Mouse (Mus musculus): ENCODE results near the gene Spag9. TPM values are rescaled to one million over a fixed set of nuclear protein-coding genes. Genes with fewer than 3 reads are reported as not detected.
A peak's percentile ranks its signal among the peaks of the same experiment; 100 is the strongest.

Gene Spag9
- polyA plus RNA-seq, 1 experiment from 2014 or later: 51.8 TPM

DNA sequence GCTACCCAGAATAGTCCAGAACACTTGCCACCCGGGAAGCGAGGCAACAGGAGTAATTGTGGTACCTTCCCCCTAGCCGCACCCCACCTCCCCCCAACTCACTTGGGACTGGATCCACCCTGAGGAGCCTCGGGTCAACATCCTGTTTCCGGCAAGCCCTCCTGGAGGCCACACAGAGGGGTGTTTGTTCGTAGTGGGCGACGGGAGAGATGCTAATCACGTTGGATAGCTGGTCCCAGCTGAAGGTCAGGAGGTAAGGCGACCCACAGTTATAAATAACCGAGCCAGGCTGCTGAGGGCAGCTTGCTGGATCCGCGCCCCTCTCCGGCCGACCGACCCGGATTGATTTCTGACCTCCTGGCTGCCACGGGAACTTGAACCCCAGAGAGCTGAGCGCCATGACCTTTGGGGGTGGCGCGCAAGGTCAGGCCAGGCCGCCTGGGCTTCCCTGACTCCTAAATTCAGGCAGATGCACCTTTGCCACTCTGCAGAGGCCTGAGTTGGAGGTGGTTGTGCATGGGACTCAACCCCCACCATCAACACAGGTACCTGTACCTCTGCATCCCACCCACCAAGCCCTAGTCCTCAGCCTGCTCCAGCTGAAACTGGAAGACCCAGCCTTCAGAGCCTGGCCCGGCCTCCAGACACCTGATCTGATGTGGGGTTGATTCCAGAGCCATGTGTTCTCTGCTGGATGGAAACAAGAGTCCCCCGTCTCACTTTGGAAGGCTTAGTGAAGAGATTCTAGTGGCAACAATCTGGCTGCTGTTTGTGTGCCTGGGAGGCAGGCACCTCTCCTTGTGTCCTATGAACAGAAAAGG lies 142.7 kb downstream of the Spag9 start:
- 93% methylated on average over 24 of the region's 24 CpGs for WGBS (ENCODE audit: missing documents)
- H3K27ac ChIP-seq: no peak overlapping the region

DNA sequence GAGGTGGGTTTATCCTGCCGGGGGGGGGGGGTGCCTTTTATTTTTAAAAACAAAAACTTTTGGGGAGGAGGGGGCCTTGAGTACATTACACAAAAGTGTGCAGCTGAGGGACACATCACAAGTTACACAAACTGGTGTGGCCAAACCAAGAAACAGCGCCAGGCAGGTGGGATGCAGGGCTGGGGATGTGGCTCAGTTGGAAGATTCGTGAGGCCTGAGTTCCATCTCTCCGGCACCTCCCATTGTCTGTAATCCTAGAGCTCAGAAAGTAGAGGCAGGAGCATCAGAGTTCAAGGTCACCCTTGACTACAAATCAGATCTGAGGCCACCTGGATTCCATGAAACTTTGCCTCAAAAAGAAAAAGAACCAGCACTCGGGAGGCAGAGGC lies 143.3 kb downstream of the Spag9 start:
- 100% methylated on average over 5 of the region's 5 CpGs for WGBS (ENCODE audit: missing documents)
- H3K36me3 ChIP-seq (ENCODE audit: inconsistent target): no peaks in the 10 kb centered on the region
- no peak overlapping the region for H3K27ac ChIP-seq
- H3K79me2 ChIP-seq (ENCODE audit: inconsistent target): no peaks in the 10 kb centered on the region
- H3K4me3 ChIP-seq (ENCODE audit: inconsistent target): no peak overlapping the region

More for the DNA sequence above, 142.7 kb downstream of the Spag9 start:
- Histone ChIP-seq H3K36me3 (ENCODE audit: inconsistent target) (no peaks in the 10 kb centered on the region), H3K4me3 (ENCODE audit: inconsistent target) (no peak overlapping the region), H3K79me2 (ENCODE audit: inconsistent target) (no peaks in the 10 kb centered on the region)

DNA sequence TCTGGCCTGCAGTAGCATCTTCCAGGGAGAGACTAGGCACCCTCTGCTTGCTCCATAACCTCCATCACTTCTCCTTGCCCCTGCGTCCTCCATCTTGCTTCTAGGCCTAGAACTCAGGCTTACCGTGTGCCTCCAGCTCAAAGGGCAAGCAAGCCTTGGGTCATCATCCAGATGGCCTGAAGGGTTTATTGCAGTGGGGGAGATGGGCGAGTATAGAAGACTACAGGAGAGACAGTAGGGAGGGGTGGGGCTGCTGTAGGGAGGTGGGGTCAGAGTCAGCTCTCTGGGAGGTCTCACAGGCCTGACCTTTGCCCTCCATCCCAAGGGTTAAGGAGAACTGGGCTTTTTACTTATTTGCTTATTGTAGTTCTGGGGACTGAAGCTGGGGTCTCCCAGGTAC lies 144.6 kb downstream of the Spag9 start:
- H3K36me3 ChIP-seq (ENCODE audit: inconsistent target): no peaks in the 10 kb centered on the region
- no peaks in the 10 kb centered on the region for H3K79me2 ChIP-seq (ENCODE audit: inconsistent target)
- H3K4me3 ChIP-seq (ENCODE audit: inconsistent target): no peak overlapping the region
- 98% methylated on average over 3 of the region's 3 CpGs for WGBS (ENCODE audit: missing documents)
- H3K27ac ChIP-seq: no peak overlapping the region

DNA sequence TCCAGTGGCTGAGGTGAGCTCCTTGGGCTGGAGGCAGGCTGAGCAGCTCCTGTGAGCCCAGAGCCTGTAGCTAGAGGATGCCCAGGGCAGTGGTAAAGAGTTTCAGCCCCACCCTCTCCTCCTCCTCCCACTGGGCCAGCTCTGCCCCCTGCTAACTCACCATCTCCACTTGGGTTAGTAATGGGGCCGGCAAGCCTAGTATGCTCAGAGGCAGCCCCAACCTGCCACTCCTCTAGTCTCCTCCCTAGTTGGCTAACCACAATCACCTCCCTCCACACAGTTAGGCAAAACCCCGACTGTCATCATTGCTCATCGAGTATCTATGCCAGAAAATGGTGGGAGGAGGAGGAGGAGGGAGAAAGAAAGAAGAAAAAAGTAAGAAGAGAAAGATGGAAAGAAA lies 145.7 kb downstream of the Spag9 start:
- Histone ChIP-seq H3K4me3 (ENCODE audit: inconsistent target) (no peak overlapping the region), H3K79me2 (ENCODE audit: inconsistent target) (no peaks in the 10 kb centered on the region), H3K36me3 (ENCODE audit: inconsistent target) (no peaks in the 10 kb centered on the region), H3K27ac (no peak overlapping the region)
- WGBS (ENCODE audit: missing documents): 33% methylated on average over 3 of the region's 3 CpGs

DNA sequence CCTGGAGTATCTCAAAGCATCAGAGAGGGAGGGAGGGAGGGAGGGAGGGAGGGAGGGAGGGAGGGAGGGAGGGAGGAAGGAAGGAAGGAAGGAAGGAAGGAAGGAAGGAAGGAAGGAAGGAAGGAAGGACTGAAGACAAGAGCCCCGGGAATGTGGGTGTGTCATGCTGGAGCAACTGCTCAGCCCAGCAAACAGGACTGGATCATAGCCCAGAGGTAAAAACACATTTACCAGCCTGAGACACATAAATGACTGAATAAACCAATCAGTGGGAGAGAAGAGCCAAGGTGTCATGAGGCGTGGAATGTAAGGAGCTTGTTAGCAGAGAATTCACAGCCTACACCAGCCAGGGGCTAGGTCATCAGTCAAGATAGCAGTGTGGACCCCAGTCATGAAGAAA lies 147.4 kb downstream of the Spag9 start:
- no peaks in the 10 kb centered on the region for H3K36me3 ChIP-seq (ENCODE audit: inconsistent target)
- H3K79me2 ChIP-seq (ENCODE audit: inconsistent target): no peaks in the 10 kb centered on the region
- H3K27ac ChIP-seq: no peak overlapping the region
- H3K4me3 ChIP-seq (ENCODE audit: inconsistent target): no peak overlapping the region
- 50% methylated on average over 2 of the region's 2 CpGs for WGBS (ENCODE audit: missing documents)

DNA sequence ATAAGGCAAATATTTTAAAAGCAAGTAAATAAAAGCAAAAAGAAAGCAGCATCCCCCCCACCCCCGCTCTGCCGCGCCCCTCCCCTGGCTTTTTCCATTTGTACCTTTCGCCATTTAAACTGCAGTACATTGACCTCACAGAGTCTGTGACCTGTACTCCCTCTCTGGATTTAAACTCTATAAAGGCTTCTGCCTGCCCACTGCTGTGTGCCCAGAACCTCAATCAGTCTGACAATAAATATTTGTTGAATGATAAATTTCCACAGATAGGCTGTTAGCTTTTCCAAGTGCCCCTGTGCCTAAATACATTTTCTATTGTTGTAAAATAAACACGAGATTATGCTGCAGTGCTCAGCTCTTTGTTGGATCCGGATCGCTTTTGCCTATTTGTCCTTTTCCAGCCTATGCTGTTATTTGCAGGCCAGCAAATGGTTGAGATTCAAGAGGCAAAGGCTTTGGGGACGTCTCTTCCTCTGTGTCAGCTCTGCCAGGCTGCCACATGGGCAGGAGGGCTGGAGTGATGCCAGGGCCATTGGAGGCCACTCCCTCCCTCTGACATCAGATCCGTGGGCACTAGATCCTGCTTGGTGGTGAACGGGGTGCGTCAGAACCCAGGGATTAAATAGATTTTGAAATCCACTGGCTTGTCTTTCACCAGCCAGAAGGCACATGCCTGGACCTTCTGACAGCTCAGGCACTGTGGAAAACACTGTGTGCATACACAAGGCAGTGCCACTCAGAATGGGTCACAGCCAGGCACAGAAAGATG lies 149.1 kb downstream of the Spag9 start:
- Histone ChIP-seq H3K4me3 (ENCODE audit: inconsistent target) (no peak overlapping the region), H3K79me2 (ENCODE audit: inconsistent target) (no peaks in the 10 kb centered on the region), H3K36me3 (ENCODE audit: inconsistent target) (no peaks in the 10 kb centered on the region), H3K27ac (peak overlapping the region; percentile 34; the same call in 1 of the 2 replicates)
- 54% methylated on average over 11 of the region's 11 CpGs for WGBS (ENCODE audit: missing documents)

DNA sequence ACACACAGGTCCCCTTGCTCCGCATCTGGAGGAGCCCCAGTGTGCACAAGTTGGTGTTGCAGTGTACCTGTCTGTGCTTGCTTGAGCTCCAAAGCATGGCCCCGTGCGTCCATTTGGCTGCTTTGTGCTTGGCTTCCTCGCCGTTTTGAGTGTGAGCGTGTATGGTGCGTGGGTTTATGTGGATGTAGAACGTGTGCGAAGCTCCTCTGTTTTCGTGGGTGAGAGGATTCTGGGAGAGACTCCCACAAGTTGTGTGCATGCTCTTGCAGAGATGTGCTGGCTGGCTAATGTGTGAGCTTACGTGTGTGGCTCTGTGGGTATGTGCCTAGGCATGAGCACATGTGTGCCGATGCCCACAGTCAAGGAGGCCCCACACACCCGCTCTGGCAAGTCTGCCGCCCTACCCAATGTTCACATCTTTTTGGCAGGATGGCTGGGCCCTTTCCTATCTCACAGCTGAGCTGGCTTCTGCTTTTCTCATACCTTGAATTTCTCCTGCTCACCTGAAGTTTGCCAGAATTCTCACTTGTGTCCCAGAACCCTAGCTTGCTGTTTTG lies 150.2 kb downstream of the Spag9 start:
- 92% methylated on average over 14 of the region's 14 CpGs for WGBS (ENCODE audit: missing documents)
- H3K27ac ChIP-seq: no peak overlapping the region
- H3K4me3 ChIP-seq (ENCODE audit: inconsistent target): no peak overlapping the region
- no peaks in the 10 kb centered on the region for H3K36me3 ChIP-seq (ENCODE audit: inconsistent target)
- no peaks in the 10 kb centered on the region for H3K79me2 ChIP-seq (ENCODE audit: inconsistent target)

DNA sequence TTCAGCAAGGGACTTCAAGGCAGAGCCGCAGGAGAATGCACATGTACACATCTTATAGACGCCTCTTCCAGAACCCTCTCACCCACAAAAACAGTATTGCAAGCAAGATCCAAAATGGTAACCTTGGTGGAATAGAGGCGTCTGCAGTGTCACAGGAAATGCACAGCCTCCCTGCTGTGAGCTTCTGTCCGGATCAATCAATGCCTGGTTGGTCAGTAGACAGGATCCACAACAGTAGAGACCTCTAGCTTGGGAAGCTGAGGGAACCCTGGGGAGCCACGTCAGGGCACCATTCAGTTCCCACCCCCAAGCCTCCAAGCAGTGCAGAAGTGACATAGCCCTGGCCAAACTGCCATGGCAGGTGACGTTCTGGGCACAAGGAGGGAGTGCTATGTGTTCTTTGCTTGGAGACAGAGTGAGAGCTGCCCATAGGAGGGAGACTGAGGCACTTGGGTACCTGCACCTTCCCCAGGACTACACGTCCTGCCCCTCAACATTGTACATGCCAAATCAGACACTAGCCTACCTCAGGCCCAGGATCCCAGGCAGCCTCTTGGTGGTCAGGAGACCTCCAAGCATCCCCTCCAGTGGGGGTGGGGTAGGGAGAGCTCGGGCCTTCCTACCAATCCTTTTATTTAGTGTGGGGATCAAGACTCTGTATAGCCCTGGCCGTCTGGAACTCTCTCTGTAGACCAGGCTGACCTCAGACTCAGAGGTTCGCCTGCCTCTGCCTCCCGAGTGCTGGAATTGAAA lies 151.0 kb downstream of the Spag9 start:
- no peak overlapping the region for H3K27ac ChIP-seq
- 90% methylated on average over 11 of the region's 11 CpGs for WGBS (ENCODE audit: missing documents)
- no peak overlapping the region for H3K4me3 ChIP-seq (ENCODE audit: inconsistent target)
- H3K79me2 ChIP-seq (ENCODE audit: inconsistent target): no peaks in the 10 kb centered on the region
- no peaks in the 10 kb centered on the region for H3K36me3 ChIP-seq (ENCODE audit: inconsistent target)

DNA sequence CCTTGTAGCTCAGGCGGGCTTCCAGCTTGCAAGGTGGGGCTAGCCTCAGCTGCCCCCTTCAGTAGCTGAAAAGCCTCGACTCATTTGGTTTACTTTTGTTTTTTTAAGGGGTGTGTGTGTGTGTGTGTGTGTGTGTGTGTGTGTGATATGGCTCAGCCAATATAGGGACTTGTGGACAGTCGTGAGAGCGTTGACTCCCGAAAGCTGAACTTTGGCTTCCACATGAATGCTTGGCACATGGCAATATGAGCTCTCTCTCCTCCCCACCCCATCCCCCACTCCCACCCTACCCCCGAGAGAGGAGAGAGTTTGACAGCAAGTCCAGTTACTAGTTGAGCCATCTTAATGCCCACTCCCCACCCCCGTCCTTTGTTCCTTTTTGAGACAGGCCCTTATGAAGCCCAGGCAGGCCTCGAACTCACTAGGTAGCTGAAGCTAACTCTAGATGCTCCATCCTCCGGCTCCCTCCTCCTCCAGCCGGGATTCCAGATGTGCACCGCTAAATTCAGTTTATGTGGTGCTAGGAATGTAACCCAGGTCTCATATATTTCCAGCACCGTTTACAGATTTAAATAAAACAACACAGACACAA lies 152.3 kb downstream of the Spag9 start:
- WGBS (ENCODE audit: missing documents): 87% methylated on average over 11 of the region's 12 CpGs
- Histone ChIP-seq H3K4me3 (ENCODE audit: inconsistent target) (no peak overlapping the region), H3K27ac (no peak overlapping the region), H3K36me3 (ENCODE audit: inconsistent target) (no peaks in the 10 kb centered on the region), H3K79me2 (ENCODE audit: inconsistent target) (no peaks in the 10 kb centered on the region)

DNA sequence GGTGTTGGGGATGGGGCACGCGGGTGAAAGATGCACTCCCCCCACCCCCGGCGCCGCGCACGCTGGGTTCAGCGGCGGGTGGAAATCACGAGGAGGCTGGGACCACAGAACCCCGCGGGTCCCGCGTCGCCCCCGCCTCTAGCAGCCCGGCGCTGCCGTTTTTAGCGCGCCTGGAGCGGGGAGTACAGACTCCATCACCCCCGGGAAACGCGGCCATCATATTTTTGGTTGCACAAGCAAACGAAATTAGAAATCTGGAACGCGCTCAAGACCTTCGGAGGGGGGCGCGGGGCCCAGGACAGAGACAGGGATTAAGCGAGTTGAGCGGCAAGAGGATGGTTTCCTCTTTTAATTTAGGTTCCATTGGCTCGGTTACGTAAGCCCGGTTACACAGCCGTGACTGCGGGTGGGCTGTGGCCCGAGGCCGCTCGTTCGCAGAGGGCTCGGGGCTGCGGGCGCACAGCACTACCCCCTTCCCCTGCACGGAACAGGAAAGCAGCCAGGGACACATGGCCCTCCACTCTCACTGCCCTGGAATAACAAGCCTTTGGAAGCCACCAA lies 153.1 kb downstream of the Spag9 start:
- Histone ChIP-seq H3K27ac (no peak overlapping the region), H3K36me3 (ENCODE audit: inconsistent target) (no peaks in the 10 kb centered on the region), H3K79me2 (ENCODE audit: inconsistent target) (no peaks in the 10 kb centered on the region), H3K4me3 (ENCODE audit: inconsistent target) (peak overlapping the region; percentile 14; the same call in 1 of the 2 replicates)
- WGBS (ENCODE audit: missing documents): 1% methylated on average over 46 of the region's 46 CpGs

DNA sequence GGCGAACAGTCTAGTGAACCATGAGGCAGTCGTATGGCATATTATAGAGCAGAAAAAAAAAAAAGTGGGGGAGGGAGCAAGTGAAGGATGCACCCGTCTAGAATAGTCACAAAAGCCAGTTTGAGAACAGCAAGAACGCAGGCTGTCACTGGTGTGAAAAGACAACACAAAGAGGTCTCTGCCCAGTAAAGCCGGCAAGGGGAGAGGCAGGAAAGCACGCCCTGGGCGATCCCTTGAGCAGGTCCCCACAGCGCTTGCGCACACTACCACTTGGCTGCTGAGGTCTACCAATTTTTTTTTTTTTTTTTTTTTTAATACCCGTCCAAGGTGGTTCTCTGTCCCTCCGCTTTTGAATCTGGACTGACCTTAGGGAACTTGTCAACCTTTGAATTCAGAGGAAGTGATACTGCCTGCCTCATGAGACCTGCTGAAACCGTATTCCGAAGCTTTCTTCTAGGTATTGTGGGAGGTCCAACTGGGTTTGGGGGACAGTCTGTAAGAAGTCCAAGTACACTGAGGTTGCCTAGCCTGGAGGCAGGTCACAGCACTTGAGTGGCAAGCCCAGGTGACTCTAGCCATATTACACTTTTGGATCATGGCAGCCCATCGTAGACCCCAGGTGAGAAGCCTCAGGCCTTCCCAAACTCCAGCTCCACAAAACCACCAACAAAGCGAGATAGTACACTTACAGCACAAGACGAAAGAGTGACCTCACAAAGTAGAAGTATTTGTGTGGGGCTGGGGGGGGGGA lies 153.8 kb downstream of the Spag9 start:
- Histone ChIP-seq H3K27ac (no peak overlapping the region), H3K36me3 (ENCODE audit: inconsistent target) (no peaks in the 10 kb centered on the region), H3K79me2 (ENCODE audit: inconsistent target) (no peaks in the 10 kb centered on the region), H3K4me3 (ENCODE audit: inconsistent target) (peak overlapping the region; percentile 14; the same call in 1 of the 2 replicates)
- 27% methylated on average over 14 of the region's 16 CpGs for WGBS (ENCODE audit: missing documents)

DNA sequence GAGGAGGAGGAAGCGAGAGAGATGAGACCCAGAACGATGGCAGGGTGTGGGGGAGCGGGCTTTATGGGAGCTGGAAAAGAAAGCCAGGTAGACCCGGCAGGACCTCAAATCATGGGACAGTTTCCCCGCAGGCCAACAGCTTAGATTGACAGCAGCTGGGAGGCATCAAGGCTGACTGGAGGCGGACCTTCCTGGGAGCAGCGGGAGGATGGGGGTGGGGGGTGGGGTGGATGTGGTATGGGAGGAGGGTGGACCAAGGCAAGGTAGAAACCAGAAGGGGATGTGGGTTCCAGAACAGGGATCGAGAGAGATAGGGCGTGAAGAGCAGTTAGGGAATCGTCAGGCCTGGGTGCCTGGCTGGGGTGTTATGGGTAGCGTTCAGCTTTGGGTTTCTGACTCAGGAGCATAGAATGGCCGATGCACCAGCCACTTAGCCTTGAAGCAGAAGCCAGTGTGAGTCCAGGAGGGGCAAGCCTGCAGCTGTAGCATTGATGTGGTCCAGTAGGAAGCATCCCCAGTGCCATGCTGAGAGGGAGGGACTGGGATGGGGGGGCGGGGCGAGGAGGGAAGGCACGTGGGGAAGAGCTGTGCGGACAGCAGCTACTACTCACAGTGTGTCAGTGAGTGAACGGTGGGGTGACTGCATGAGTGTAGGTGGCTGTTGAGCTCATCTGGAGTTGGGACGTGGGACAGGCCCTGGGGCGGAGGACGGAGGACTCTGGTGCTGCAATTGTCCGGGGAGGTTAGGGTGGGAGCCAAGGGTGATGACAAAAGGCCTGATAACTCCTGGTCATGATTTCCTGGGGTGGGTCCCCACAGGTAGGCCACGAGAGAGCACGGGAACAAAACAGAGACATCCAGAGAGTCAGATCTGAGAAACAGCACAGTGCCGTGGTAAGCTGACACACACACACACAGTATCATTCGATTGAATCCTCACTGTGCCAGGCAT lies 154.9 kb downstream of the Spag9 start:
- 87% methylated on average over 25 of the region's 25 CpGs for WGBS (ENCODE audit: missing documents)
- Histone ChIP-seq H3K79me2 (ENCODE audit: inconsistent target) (no peaks in the 10 kb centered on the region), H3K27ac (no peak overlapping the region), H3K36me3 (ENCODE audit: inconsistent target) (no peaks in the 10 kb centered on the region), H3K4me3 (ENCODE audit: inconsistent target) (no peak overlapping the region)

All from macrophage (primary cell).